Mouse (Mus musculus): ENCODE results near the gene Bcl9. TPM values are rescaled to one million over a fixed set of nuclear protein-coding genes. Genes with fewer than 3 reads are reported as not detected.

Gene Bcl9
- total RNA-seq, 2 experiments from 2014 or later = 3.0 to 12.7 TPM

- peak; percentile 36; the same call in 1 of the 2 replicates for ATAC-seq (ENCODE audit: poor library complexity, severe bottlenecking)
Observed at GRCm38 (mm10) chr3:97296941-97297552, 670 bp downstream of the Bcl9 start.

GRCm38 (mm10) chr3:97294334-97294733 is 3.4 kb downstream of the Bcl9 start:
- 0 out of 2 replicates have a peak, but pooled peaks have one; percentile 8 for ATAC-seq (ENCODE audit: poor library complexity, severe bottlenecking)

- ATAC-seq (ENCODE audit: poor library complexity, severe bottlenecking) = no peak
Observed at GRCm38 (mm10) chr3:97284878-97285277, 12.8 kb downstream of the Bcl9 start.

GRCm38 (mm10) chr3:97284056-97284455 is 13.7 kb downstream of the Bcl9 start:
- no peak for ATAC-seq (ENCODE audit: poor library complexity, severe bottlenecking)

- no peak for ATAC-seq (ENCODE audit: poor library complexity, severe bottlenecking)
Observed at GRCm38 (mm10) chr3:97281426-97281825, 16.3 kb downstream of the Bcl9 start.

GRCm38 (mm10) chr3:97275708-97276107 is 22.0 kb downstream of the Bcl9 start:
- no peak for ATAC-seq (ENCODE audit: poor library complexity, severe bottlenecking)

GRCm38 (mm10) chr3:97274516-97275230 is 23.0 kb downstream of the Bcl9 start:
- ATAC-seq (ENCODE audit: poor library complexity, severe bottlenecking) = no peak

- ATAC-seq (ENCODE audit: poor library complexity, severe bottlenecking) = no peak
Observed at GRCm38 (mm10) chr3:97273876-97274275, 23.8 kb downstream of the Bcl9 start.

- ATAC-seq (ENCODE audit: poor library complexity, severe bottlenecking) = no peak
Observed at GRCm38 (mm10) chr3:97265667-97266415, 31.9 kb downstream of the Bcl9 start.

GRCm38 (mm10) chr3:97262235-97262634 is 35.5 kb downstream of the Bcl9 start:
- no peak for ATAC-seq (ENCODE audit: poor library complexity, severe bottlenecking)

GRCm38 (mm10) chr3:97255706-97256339 is 41.9 kb downstream of the Bcl9 start:
- ATAC-seq (ENCODE audit: poor library complexity, severe bottlenecking) = peak; percentile 64; the same call in 1 of the 2 replicates

- 0 out of 2 replicates have a peak, but pooled peaks have one; percentile 12 for ATAC-seq (ENCODE audit: poor library complexity, severe bottlenecking)
Observed at GRCm38 (mm10) chr3:97254861-97255465, 42.8 kb downstream of the Bcl9 start.

GRCm38 (mm10) chr3:97253823-97254600 is 43.7 kb downstream of the Bcl9 start:
- ATAC-seq (ENCODE audit: poor library complexity, severe bottlenecking) = no peak

GRCm38 (mm10) chr3:97252896-97253295 is 44.8 kb downstream of the Bcl9 start:
- no peak for ATAC-seq (ENCODE audit: poor library complexity, severe bottlenecking)

GRCm38 (mm10) chr3:97242629-97243167 is 55.0 kb downstream of the Bcl9 start:
- no peak for ATAC-seq (ENCODE audit: poor library complexity, severe bottlenecking)

- no peak for ATAC-seq (ENCODE audit: poor library complexity, severe bottlenecking)
Observed at GRCm38 (mm10) chr3:97241826-97242225, 55.9 kb downstream of the Bcl9 start.

GRCm38 (mm10) chr3:97239793-97240192 is 57.9 kb downstream of the Bcl9 start:
- ATAC-seq (ENCODE audit: poor library complexity, severe bottlenecking) = no peak

GRCm38 (mm10) chr3:97239316-97239715 is 58.4 kb downstream of the Bcl9 start:
- no peak for ATAC-seq (ENCODE audit: poor library complexity, severe bottlenecking)

GRCm38 (mm10) chr3:97238521-97238920 is 59.2 kb downstream of the Bcl9 start:
- peak; percentile 67 for ATAC-seq (ENCODE audit: poor library complexity, severe bottlenecking)

- ATAC-seq (ENCODE audit: poor library complexity, severe bottlenecking) = no peak
Observed at GRCm38 (mm10) chr3:97237403-97237802, 60.3 kb downstream of the Bcl9 start.

All from megakaryocyte, adult 5-6 weeks (primary cell).